Mouse (Mus musculus): Measurements from ENCODE around the gene Mrps18a.

Gene Mrps18a

GRCm38 (mm10) chr17:46143578-46144423, 33.0 kb downstream of the Mrps18a start, which contains the start of gene Rsph9:
Gene Rsph9, minus strand, starts transcription at chr17:46144216.
- peak; percentile 41 to 68 for DNase-seq (ENCODE audit: low spot score in 2 of 2)

DNA sequence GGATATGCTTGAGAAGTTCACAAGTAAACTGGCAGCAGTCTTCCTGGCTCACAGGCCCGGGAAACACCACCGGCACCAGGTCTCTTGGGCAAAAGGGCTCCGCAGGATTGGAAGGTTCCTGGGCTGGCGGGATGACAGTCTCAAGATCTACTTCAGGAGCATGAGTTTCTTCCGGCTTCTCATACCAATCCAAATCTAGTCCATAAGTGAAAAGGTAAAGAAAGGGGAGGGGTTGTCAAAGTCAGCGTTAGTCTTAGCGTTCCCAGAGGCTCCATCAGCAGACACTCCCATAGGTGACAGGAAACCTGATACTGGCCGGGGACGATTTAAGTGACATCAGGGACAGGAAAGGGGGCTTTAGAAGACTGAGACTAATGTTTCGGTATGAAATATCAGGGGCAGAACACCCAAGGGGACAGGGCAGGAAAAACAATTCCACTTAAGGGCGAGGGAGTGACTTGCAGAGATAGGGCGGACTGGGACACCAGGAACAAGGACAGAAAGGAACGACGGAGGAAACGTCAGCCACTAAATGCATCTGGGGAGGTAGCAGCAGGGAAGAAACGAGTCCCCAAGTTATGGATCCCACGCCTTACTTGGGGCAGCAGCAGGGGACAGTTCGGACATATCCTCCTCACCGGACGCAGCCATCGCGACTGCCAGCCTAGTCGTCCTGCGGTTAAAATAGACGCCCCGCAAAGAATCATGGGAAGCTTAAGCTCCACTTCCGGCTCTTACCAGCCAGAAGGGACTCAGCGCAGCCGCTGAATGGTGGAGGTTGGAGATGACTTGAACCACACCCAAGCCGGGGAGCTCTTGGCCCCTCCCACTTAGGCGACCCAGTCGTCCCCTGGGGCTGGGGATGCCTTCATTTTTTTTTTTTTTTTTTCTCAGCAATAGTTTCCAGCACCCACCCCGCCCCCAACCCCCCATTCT, 42.3 kb downstream of the Mrps18a start, which contains the start of gene Mad2l1bp:
Gene Mad2l1bp (minus strand): TSS at position 707 of the 936 bp plus-strand sequence.
- DNase-seq (ENCODE audit: low spot score in 2 of 2), result peak; percentile 70 to 74

DNA sequence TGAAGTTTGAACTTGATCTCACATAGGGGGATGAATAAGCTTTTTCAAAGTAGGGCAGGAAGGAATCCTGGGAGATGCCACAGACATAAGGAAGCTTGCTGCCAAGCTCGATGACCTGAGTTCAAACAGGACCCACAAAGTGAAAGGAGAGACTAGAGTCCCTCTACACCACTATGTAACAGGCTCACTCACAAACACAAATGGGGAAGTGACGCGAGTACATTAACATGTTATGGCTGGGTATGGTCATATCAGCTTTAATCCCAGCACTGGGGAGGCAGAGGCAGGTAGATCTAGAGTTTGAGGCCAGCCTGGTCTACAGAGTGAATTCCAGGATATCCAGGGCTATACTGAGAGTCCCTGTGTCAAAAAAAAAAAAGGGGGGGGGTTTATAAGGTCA, 43.5 kb downstream of the Mrps18a start:
- no peak for DNase-seq (ENCODE audit: low spot score in 2 of 2)

DNA sequence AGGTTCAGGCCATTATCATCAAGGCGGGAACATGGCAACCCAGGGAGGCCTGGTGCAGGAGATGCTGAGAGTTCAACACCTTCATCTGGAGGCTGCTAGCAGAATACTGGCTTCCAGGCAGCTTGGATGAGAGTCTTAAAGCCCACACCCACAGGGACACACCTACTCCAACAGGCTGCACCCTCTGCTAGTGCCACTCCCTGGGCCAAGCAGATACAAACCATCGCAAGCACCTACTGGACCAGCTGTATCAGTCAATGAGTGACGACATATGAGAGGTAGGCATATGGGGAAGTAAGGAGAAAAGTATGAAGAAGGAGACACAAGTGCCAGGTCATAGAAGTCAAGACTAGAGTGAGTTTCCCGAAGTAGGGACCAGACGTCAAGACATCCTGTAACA, 45.9 kb downstream of the Mrps18a start:
- no peak for DNase-seq (ENCODE audit: low spot score in 2 of 2)

DNA sequence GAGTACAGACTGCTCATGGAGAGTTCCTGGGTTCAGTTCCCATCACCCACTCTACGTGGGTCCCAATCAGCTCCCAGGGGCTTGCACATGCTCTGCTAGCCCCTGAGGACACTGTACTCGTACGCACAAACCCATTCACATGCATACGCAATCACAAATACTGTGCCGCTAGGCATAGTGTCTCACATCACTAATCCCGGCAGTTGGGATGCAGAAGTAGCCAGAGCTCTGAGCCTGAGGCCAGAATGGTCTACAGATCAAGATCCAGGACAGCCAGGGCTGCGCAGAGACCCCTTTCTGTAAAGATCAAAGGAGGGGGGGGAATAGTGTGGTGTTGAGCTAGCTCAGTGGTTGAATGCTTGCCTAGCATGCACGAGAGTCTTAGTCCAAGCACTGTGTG, 46.3 kb downstream of the Mrps18a start:
- no peak for DNase-seq (ENCODE audit: low spot score in 2 of 2)

GRCm38 (mm10) chr17:46159236-46159635, 48.5 kb downstream of the Mrps18a start:
- DNase-seq (ENCODE audit: low spot score in 2 of 2), result no peak

GRCm38 (mm10) chr17:46160090-46160662, 49.4 kb downstream of the Mrps18a start:
- DNase-seq (ENCODE audit: low spot score in 2 of 2), result peak; percentile 72 to 74

DNA sequence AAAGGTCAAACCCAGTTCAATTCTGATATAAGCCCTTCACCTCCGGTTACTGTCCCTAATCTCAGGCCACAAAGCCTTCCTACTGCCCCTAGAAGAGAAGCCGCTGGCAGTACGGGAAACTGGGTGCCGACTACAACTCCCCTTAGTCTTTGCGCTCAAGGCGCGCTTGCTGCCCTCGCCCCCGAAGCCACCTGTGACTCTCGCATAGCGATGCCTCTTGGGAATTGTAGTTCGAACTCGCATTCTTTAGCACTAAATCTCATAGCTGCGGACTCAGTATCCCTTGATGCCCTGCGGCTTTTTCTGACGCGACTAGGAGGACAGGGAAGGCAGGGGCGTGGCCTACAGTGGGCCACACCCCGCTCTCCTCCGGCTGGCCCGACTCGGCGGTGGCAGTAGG, 49.9 kb downstream of the Mrps18a start, which contains the start of gene Gtpbp2:
Gene Gtpbp2 (plus strand): TSS at position 347 of the 400 bp plus-strand sequence.
- DNase-seq (ENCODE audit: low spot score in 2 of 2), result peak; percentile 85 to 91

GRCm38 (mm10) chr17:46161179-46161578, 50.4 kb downstream of the Mrps18a start:
- DNase-seq (ENCODE audit: low spot score in 2 of 2), result no peak

DNA sequence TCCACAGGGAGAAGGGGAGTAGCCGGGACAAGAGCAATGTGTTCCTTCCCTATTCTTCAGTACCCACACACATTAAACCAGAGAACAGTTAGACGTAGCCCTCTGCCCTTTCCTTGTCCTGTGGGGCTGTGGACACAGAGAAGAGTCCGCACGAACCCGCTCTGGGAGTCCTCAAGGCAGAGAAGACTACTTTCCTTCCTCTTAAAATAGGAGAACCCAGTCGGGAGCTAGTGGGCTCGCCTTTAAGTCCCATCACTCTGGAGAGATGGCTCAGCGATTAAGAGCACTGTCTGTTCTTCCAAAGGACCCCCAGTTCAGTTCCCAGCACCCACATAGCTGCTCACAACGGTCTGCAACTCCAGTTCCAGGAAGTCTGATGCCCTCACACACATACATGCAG, 50.9 kb downstream of the Mrps18a start:
- no peak for DNase-seq (ENCODE audit: low spot score in 2 of 2)

- no peak for DNase-seq (ENCODE audit: low spot score in 2 of 2)
Measured at GRCm38 (mm10) chr17:46162551-46162950, 51.8 kb downstream of the Mrps18a start.

GRCm38 (mm10) chr17:46162951-46163421, 52.2 kb downstream of the Mrps18a start:
- DNase-seq (ENCODE audit: low spot score in 2 of 2), result no peak

DNA sequence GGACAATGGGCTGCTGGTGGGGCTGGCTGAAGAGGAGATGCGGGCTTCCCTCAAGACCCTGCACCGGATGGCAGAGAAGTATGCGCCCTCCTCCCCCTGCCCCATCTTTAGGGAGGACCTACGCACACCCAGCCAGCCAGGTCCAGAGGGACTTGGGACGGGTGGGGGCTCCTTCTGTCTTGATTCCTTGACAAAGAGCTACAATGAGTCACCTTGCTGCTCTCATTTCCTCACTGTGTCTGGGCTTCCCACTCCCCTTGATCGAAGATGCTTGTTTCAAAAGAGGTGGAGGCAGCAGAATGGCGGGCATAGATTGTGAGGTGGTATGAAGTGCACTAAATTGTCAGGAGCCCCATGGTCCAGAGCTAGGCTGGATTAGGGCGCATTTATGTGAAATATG, 53.5 kb downstream of the Mrps18a start:
- no peak for DNase-seq (ENCODE audit: low spot score in 2 of 2)

DNA sequence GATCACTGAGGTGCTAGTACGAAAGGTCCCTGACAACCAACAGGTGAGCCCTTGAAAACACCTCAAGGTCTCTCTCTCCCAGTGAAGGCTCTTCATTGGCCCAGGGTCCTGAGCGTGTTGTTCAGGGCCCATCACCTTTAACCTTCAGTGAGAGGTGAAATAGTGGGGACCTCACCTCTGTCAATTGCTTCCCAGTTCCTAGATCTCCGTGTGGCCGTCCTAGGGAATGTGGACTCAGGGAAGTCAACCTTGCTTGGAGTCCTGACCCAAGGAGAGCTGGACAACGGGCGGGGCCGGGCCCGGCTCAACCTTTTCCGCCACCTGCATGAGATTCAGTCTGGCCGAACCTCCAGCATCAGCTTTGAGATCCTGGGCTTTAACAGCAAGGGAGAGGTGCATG, 54.0 kb downstream of the Mrps18a start:
- DNase-seq (ENCODE audit: low spot score in 2 of 2), result no peak

- DNase-seq (ENCODE audit: low spot score in 2 of 2), result no peak
Measured at GRCm38 (mm10) chr17:46165460-46165859, 54.7 kb downstream of the Mrps18a start.

DNA sequence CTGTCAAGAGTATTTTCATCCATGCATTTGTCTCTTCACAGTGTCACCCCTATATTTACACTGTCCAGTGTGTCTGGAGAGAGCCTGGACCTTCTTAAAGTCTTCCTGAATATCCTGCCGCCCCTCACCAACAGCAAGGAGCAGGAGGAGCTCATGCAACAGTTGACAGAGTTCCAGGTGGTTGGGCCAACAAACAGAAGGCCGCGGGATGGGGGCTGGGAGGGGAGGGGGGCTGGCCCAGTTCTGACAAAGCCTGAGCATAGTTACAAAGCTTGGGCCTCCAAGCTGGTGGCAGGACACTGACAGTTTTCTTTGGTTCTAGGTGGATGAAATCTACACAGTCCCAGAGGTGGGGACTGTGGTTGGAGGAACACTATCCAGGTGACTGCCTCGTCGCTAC, 55.5 kb downstream of the Mrps18a start:
- DNase-seq (ENCODE audit: low spot score in 2 of 2), result no peak

DNA sequence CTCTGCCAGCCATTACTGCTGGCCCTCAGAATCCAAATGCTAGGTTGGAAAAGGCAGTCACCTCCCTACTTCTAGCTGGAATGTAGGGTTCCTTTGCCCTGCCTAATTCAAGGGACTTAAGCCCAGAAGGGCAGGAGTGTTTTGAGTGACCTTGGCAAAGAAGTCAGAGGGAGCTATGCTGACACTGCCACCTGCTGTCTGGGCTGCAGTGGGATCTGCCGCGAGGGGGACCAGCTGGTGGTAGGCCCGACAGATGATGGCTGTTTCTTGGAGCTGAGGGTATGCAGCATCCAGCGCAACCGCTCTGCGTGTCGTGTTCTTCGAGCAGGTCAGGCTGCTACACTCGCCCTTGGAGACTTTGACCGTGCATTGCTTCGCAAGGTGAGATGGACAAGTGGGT, 56.2 kb downstream of the Mrps18a start:
- no peak for DNase-seq (ENCODE audit: low spot score in 2 of 2)

DNA sequence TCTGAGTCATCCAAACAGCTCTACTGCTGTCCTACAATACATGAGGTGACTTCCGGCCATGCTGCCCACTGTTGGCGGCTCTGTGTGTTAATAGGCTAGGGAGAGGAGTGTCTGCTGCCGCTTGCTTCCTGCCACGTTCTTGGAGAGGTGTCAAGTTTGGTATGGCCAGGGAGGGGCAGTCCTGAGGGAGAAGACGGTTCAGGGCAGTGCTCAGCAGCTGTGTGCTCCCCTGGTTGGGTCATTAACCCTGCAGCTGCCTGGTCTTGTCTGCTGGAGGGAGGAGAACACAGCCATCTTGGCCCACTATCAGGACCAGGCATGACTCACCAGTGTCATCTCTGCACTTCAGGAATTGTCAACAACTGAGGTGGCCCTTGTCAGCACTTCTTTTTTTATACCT, 57.5 kb downstream of the Mrps18a start:
- DNase-seq (ENCODE audit: low spot score in 2 of 2), result no peak

GRCm38 (mm10) chr17:46168768-46169167, 58.0 kb downstream of the Mrps18a start:
- no peak for DNase-seq (ENCODE audit: low spot score in 2 of 2)

GRCm38 (mm10) chr17:46170538-46170937, 59.8 kb downstream of the Mrps18a start:
- no peak for DNase-seq (ENCODE audit: low spot score in 2 of 2)
